Mouse (Mus musculus) kidney, embryonic 15.5 days (tissue): Measurements from ENCODE around the gene Mgat1. TPM values are rescaled to one million over a fixed set of nuclear protein-coding genes. Genes with fewer than 3 reads are reported as not detected.
A peak's percentile ranks its signal among the peaks of the same experiment; 100 is the strongest.

Experiments
- ATAC-seq: fragments of 200-750 bp; cut with Nextera tagmentation; replicated peaks from 2 replicates; pipeline ENCODE4 v1.8.0; 2017; ENCODE audit warnings: moderate TSS enrichment; ENCODE audit not compliant: low FRiP score
- H3K27ac ChIP-seq: fragments of 300-500 bp; sonication (generic); 2 replicates; pipeline ENCODE4 v1.5.1; 2015; ENCODE audit warnings: mild to moderate bottlenecking, inconsistent platforms
- H3K27me3 ChIP-seq: fragments of 300-500 bp; sonication (generic); 2 replicates; pipeline ENCODE4 v1.6.1; 2015; ENCODE audit warnings: inconsistent platforms
- H3K36me3 ChIP-seq: fragments of 300-500 bp; sonication (generic); 2 replicates; pipeline ENCODE4 v1.6.1; 2015; ENCODE audit warnings: inconsistent platforms
- H3K4me1 ChIP-seq: fragments of 300-500 bp; sonication (generic); 2 replicates; pipeline ENCODE4 v1.6.1; 2015; ENCODE audit warnings: inconsistent platforms
- H3K4me2 ChIP-seq: fragments of 300-500 bp; sonication (generic); 2 replicates; pipeline ENCODE4 v1.6.1; 2015; ENCODE audit warnings: moderate library complexity, mild to moderate bottlenecking, inconsistent platforms
- H3K4me3 ChIP-seq: fragments of 300-500 bp; sonication (generic); replicated peaks from 2 replicates; pipeline ENCODE4 v1.5.1; 2015; ENCODE audit warnings: mild to moderate bottlenecking, inconsistent platforms
- H3K9ac ChIP-seq: fragments of 300-500 bp; sonication (generic); 2 replicates; pipeline ENCODE4 v1.6.1; 2015; ENCODE audit warnings: mild to moderate bottlenecking, inconsistent platforms
- H3K9me3 ChIP-seq: fragments of 300-500 bp; sonication (generic); replicated peaks from 2 replicates; pipeline ENCODE4 v1.6.1; 2016; ENCODE audit warnings: inconsistent platforms
- WGBS: fragments of 180-500 bp; shearing (Covaris S2); methylation state at CpG from one replicate; pipeline ENCODE4 v1.1.7; 2015; ENCODE audit warnings: mixed read lengths; 5-methylcytosine and 5-hydroxymethylcytosine counted together
- polyA plus RNA-seq: library from polyadenylated mRNA; unstranded; fragments of >200 nt; fragmentation: Nextera tagmentation; extraction: Ambion mirVana; gene quantifications from 2 replicates; pipeline ENCODE4 v1.2.1, GENCODE M21; 2015

Gene Mgat1
- polyA plus RNA-seq, 1 experiment from 2014 or later: 75.0 TPM

GRCm38 (mm10) chr11:49212577-49212976 is 31.4 kb upstream of the Mgat1 start:
- Histone ChIP-seq H3K9ac (no peak overlapping the region), H3K4me1 (no peaks in the 10 kb centered on the region), H3K27ac (no peak overlapping the region), H3K4me2 (no peak overlapping the region), H3K36me3 (peaks cover 47% of the 10 kb centered on the region), H3K4me3 (no peak overlapping the region), H3K27me3 (no peaks in the 10 kb centered on the region), H3K9me3 (no peaks in the 10 kb centered on the region)
- no peak for ATAC-seq

- H3K4me1 ChIP-seq: no peaks in the 10 kb centered on the region
- 89% methylated on average over 1 of the region's 1 CpGs for WGBS
- H3K9me3 ChIP-seq: no peaks in the 10 kb centered on the region
- no peak overlapping the region for H3K27ac ChIP-seq
- peaks cover 44% of the 10 kb centered on the region for H3K36me3 ChIP-seq
- H3K9ac ChIP-seq: no peak overlapping the region
- no peak overlapping the region for H3K4me2 ChIP-seq
- no peak for ATAC-seq
- H3K27me3 ChIP-seq: no peaks in the 10 kb centered on the region
- H3K4me3 ChIP-seq: no peak overlapping the region
These were observed 30.5 kb upstream of the Mgat1 start for GRCm38 (mm10) chr11:49213505-49213904.

GRCm38 (mm10) chr11:49219271-49219670 is 24.7 kb upstream of the Mgat1 start:
- Histone ChIP-seq H3K4me2 (no peak overlapping the region), H3K4me1 (no peaks in the 10 kb centered on the region), H3K27ac (no peak overlapping the region), H3K9ac (no peak overlapping the region), H3K27me3 (no peaks in the 10 kb centered on the region), H3K4me3 (no peak overlapping the region), H3K9me3 (no peaks in the 10 kb centered on the region), H3K36me3 (peaks cover 46% of the 10 kb centered on the region)
- ATAC-seq: no peak
- 90% methylated on average over 2 of the region's 2 CpGs for WGBS

- Histone ChIP-seq H3K9me3 (no peaks in the 10 kb centered on the region), H3K9ac (no peak overlapping the region), H3K36me3 (peaks cover 7% of the 10 kb centered on the region; the same call in 1 of the 2 replicates), H3K4me1 (no peaks in the 10 kb centered on the region), H3K27me3 (no peaks in the 10 kb centered on the region), H3K4me2 (no peak overlapping the region), H3K4me3 (no peak overlapping the region), H3K27ac (no peak overlapping the region)
- WGBS: 67% methylated on average over 1 of the region's 1 CpGs
- no peak for ATAC-seq
These were observed 19.5 kb upstream of the Mgat1 start for GRCm38 (mm10) chr11:49224455-49224854.

- H3K4me3 ChIP-seq: no peak overlapping the region
- no peaks in the 10 kb centered on the region for H3K36me3 ChIP-seq
- ATAC-seq: no peak
- H3K27me3 ChIP-seq: no peaks in the 10 kb centered on the region
- H3K4me2 ChIP-seq: no peak overlapping the region
- WGBS: 67% methylated on average over 3 of the region's 3 CpGs
- H3K9me3 ChIP-seq: no peaks in the 10 kb centered on the region
- H3K9ac ChIP-seq: no peak overlapping the region
- no peak overlapping the region for H3K27ac ChIP-seq
- no peaks in the 10 kb centered on the region for H3K4me1 ChIP-seq
These were observed 11.2 kb upstream of the Mgat1 start for GRCm38 (mm10) chr11:49232781-49233180.

- Histone ChIP-seq H3K9me3 (0 out of 2 replicates have a peak, but pooled peaks cover 3% of the 10 kb centered on the region), H3K9ac (no peak overlapping the region), H3K27ac (no peak overlapping the region), H3K36me3 (no peaks in the 10 kb centered on the region), H3K4me1 (no peaks in the 10 kb centered on the region), H3K27me3 (no peaks in the 10 kb centered on the region), H3K4me3 (no peak overlapping the region), H3K4me2 (no peak overlapping the region)
- 67% methylated on average over 3 of the region's 3 CpGs for WGBS
- no peak for ATAC-seq
These were observed 8.4 kb upstream of the Mgat1 start for GRCm38 (mm10) chr11:49235459-49236207.

- Histone ChIP-seq H3K4me1 (no peaks in the 10 kb centered on the region), H3K27ac (no peak overlapping the region), H3K4me2 (no peak overlapping the region), H3K4me3 (no peak overlapping the region), H3K9ac (no peak overlapping the region), H3K27me3 (no peaks in the 10 kb centered on the region), H3K36me3 (no peaks in the 10 kb centered on the region), H3K9me3 (0 out of 2 replicates have a peak, but pooled peaks cover 3% of the 10 kb centered on the region)
- 77% methylated on average over 1 of the region's 1 CpGs for WGBS
- ATAC-seq: no peak
These were observed 7.1 kb upstream of the Mgat1 start for GRCm38 (mm10) chr11:49236891-49237290.

DNA sequence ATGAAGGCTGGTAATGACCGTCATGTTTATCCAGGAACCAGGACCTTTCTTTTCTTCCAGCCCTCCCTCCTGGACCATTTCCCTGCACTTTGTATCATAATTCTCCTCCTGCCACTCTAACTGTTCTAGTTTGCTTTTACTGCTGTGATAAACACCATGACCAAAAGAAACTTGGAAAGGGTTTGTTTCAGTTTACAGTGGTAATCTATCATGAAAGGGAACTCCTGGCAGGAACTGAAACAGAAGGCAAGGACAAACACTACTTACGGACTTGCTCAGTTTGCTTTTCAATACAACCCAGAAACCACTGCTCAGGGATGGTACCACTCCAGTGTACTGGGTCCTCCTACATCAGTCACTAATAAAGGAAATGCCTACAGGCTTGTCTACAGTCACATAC is 6.5 kb upstream of the Mgat1 start:
- no peaks in the 10 kb centered on the region for H3K36me3 ChIP-seq
- ATAC-seq: no peak
- 64% methylated on average over 2 of the region's 2 CpGs for WGBS

DNA sequence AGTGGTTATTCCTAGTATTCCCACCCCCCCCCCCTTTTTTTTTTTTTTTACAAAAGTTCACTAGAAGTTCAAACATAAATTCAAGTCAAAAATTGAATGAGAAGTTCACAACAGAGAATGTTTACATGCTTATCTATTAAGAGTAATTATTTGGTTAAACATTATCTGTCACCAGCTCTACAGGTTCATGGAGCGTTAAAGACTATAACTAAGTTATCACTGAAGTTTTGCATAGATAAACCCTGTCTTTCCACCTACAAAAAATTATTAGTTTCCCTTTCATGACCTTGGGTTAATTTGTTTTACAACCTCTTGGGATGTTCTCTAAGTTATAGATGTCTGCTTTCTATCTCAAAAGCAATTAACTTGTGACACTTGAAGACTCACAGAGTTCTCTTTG is 3.7 kb upstream of the Mgat1 start:
- H3K4me1 ChIP-seq: peaks cover 16% of the 10 kb centered on the region
- 82% methylated on average over 1 of the region's 1 CpGs for WGBS
- ATAC-seq: no peak

More for the DNA sequence above, 6.5 kb upstream of the Mgat1 start:
- H3K4me2 ChIP-seq: no peak overlapping the region
- no peak overlapping the region for H3K4me3 ChIP-seq
- 0 out of 2 replicates have a peak, but pooled peaks cover 3% of the 10 kb centered on the region for H3K9me3 ChIP-seq
- H3K4me1 ChIP-seq: no peaks in the 10 kb centered on the region
- no peak overlapping the region for H3K9ac ChIP-seq
- no peaks in the 10 kb centered on the region for H3K27me3 ChIP-seq
- H3K27ac ChIP-seq: no peak overlapping the region

GRCm38 (mm10) chr11:49240874-49241273 is 3.1 kb upstream of the Mgat1 start:
- Histone ChIP-seq H3K36me3 (no peaks in the 10 kb centered on the region), H3K9ac (no peak overlapping the region), H3K4me2 (no peak overlapping the region), H3K27ac (no peak overlapping the region), H3K9me3 (0 out of 2 replicates have a peak, but pooled peaks cover 3% of the 10 kb centered on the region), H3K4me1 (peaks cover 21% of the 10 kb centered on the region), H3K4me3 (no peak overlapping the region), H3K27me3 (no peaks in the 10 kb centered on the region)
- WGBS: 80% methylated on average over 4 of the region's 4 CpGs
- ATAC-seq: no peak

More for the DNA sequence above, 3.7 kb upstream of the Mgat1 start:
- no peak overlapping the region for H3K9ac ChIP-seq
- no peaks in the 10 kb centered on the region for H3K27me3 ChIP-seq
- no peak overlapping the region for H3K4me2 ChIP-seq
- 0 out of 2 replicates have a peak, but pooled peaks cover 3% of the 10 kb centered on the region for H3K9me3 ChIP-seq
- H3K4me3 ChIP-seq: no peak overlapping the region
- H3K36me3 ChIP-seq: no peaks in the 10 kb centered on the region
- H3K27ac ChIP-seq: no peak overlapping the region

DNA sequence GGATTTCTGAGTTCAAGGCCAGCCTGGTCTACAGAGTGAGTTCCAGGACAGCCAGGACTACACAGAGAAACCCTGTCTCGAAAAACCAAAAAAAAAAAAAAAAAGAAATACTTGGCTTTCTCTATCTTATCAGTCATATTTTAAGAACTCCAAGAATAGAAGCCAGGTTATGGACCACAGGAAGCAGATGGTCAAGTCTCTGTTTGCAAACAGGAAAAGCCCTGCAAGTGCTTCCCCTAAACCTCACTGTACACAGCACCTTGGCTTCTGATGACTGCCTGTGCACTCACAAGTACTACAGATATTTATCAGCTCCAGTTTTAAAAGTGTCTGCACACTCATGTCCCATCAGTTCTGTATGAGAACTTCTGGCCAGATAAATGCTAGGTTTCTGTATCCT is 2.5 kb upstream of the Mgat1 start:
- H3K36me3 ChIP-seq: no peaks in the 10 kb centered on the region
- no peaks in the 10 kb centered on the region for H3K27me3 ChIP-seq
- H3K4me1 ChIP-seq: peaks cover 27% of the 10 kb centered on the region
- H3K9ac ChIP-seq: no peak overlapping the region
- no peak overlapping the region for H3K4me2 ChIP-seq
- H3K9me3 ChIP-seq: 0 out of 2 replicates have a peak, but pooled peaks cover 3% of the 10 kb centered on the region
- WGBS: 78% methylated on average over 1 of the region's 1 CpGs
- H3K4me3 ChIP-seq: no peak overlapping the region
- ATAC-seq: no peak
- H3K27ac ChIP-seq: peak overlapping the region; percentile 64

DNA sequence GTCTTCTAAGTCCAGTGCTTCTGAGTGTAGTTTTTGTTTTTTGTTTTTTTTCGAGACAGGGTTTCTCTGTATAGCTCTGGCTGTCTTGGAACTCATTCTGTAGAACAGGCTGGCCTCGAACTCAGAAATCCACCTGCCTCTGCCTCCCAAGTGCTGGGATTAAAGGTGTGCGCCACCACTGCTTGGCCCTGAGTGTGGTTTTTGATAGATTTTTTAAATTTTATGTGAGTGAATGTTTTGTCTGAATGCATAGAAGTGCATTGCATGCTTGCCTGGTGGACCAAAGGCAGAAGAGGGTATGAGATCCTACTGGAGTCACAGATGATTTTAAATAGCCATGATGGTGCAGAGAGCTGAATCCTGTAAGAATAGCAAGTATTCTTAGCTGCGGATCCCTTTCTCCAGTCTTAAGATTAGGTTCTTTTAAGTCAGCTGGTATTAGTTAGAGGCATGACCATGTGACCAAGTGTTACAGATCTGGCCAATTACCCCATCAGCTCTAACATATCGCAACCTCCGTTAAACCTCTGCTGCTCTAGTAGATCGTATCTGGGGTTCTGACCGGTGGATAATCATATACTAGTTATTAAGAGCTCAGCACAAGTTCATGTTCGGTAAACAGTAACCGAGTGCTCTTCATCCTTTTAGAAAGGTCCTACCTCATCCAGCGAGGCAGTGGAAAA is 906 bp upstream of the Mgat1 start:
- H3K4me1 ChIP-seq: peaks cover 40% of the 10 kb centered on the region
- no peaks in the 10 kb centered on the region for H3K36me3 ChIP-seq
- no peak for ATAC-seq
- 0 out of 2 replicates have a peak, but pooled peaks cover 3% of the 10 kb centered on the region for H3K9me3 ChIP-seq
- 23% methylated on average over 11 of the region's 11 CpGs for WGBS
- peak overlapping the region; percentile 67 for H3K4me2 ChIP-seq
- peak overlapping the region; percentile 47 for H3K9ac ChIP-seq
- peak overlapping the region; percentile 53 for H3K4me3 ChIP-seq
- H3K27me3 ChIP-seq: no peaks in the 10 kb centered on the region
- H3K27ac ChIP-seq: peak overlapping the region; percentile 95
